Mouse (Mus musculus) MEL (cell line): ENCODE measurements around the gene Scfd2.

Source experiments
- BHLHE40 ChIP-seq: IDR thresholded peaks from 2 replicates; pipeline ENCODE4 v1.6.1; 2012; ENCODE audit warnings: low read depth, mild to moderate bottlenecking, inconsistent platforms, low read length, improper control_type of control experiment, borderline replicate concordance
- CTCF ChIP-seq, 3 experiments: IDR thresholded peaks in 2 of 3; conservative IDR thresholded peaks in 1 of 3; 2 replicates each; pipeline ENCODE4 v1.5.1; 2011 to 2012; ENCODE audit warnings: low read length in 3 of 3, low read depth in 2 of 3, mild to moderate bottlenecking in 2 of 3, improper control_type of control experiment in 1 of 3, inconsistent platforms in 1 of 3, mixed read lengths in 1 of 3, moderate library complexity in 1 of 3; ENCODE audit not compliant: control insufficient read depth in 1 of 3, insufficient read depth in 1 of 3, poor library complexity in 1 of 3, severe bottlenecking in 1 of 3
- E2F4 ChIP-seq: IDR thresholded peaks from 2 replicates; pipeline ENCODE4 v1.6.1; 2011; ENCODE audit warnings: low read depth, low read length, improper control_type of control experiment, borderline replicate concordance
- EP300 ChIP-seq, 2 experiments: IDR thresholded peaks; 2 replicates each; pipeline ENCODE4 v1.6.1; 2011; ENCODE audit warnings: improper control_type of control experiment in 2 of 2, low read length in 2 of 2, low read depth in 1 of 2, mild to moderate bottlenecking in 1 of 2
- GABPA ChIP-seq: IDR thresholded peaks from 2 replicates; pipeline ENCODE4 v1.6.1; 2012; ENCODE audit warnings: low read depth, mild to moderate bottlenecking, inconsistent platforms, low read length, improper control_type of control experiment, moderate library complexity
- GATA1 ChIP-seq: IDR thresholded peaks from 2 replicates; pipeline ENCODE4 v1.6.1; 2011; ENCODE audit warnings: low read depth, low read length, improper control_type of control experiment
- JUND ChIP-seq: IDR thresholded peaks from 2 replicates; pipeline ENCODE4 v1.6.1; 2011; ENCODE audit warnings: low read depth, mild to moderate bottlenecking, improper control_type of control experiment, low read length
- USF2 ChIP-seq, 2 experiments: IDR thresholded peaks; 2 replicates each; pipeline ENCODE4 v1.6.1; 2011 to 2012; ENCODE audit warnings: improper control_type of control experiment in 2 of 2, low read length in 2 of 2, borderline replicate concordance in 1 of 2, inconsistent platforms in 1 of 2, low read depth in 1 of 2, mild to moderate bottlenecking in 1 of 2; ENCODE audit not compliant: insufficient read depth in 1 of 2
- ZMIZ1 ChIP-seq: IDR thresholded peaks from 2 replicates; pipeline ENCODE4 v1.6.1; 2012; ENCODE audit warnings: low read depth, mild to moderate bottlenecking, inconsistent platforms, low read length, improper control_type of control experiment, moderate library complexity

GRCm38 (mm10) chr5:74342557-74342956 is 189.0 kb downstream of the Scfd2 start:
- no peak for TF ChIP-seq GATA1
- no peak for TF ChIP-seq USF2 (IDR thresholded peaks at IDR 0.05; ENCODE audit: borderline replicate concordance in 1 of 2, insufficient read depth in 1 of 2, low read depth in 1 of 2, low read length in 2 of 2)
- no peak for TF ChIP-seq CTCF (IDR thresholded peaks at IDR 0.05 in 2 of 3, conservative IDR thresholded peaks at IDR 0.05 in 1 of 3; ENCODE audit: control insufficient read depth in 1 of 3, insufficient read depth in 1 of 3, low read depth in 2 of 3, low read length in 3 of 3, poor library complexity in 1 of 3, severe bottlenecking in 1 of 3)
- TF ChIP-seq EP300 (IDR thresholded peaks at IDR 0.05; ENCODE audit: low read depth in 1 of 2, low read length in 2 of 2), result no peak
- TF ChIP-seq JUND, result no peak
- no peak for TF ChIP-seq GABPA
- no peak for TF ChIP-seq E2F4
- TF ChIP-seq BHLHE40, result no peak
- no peak for TF ChIP-seq ZMIZ1
